Comparison of ENCODE assay signal across 9 mouse cellular contexts in the genomic region with DNA sequence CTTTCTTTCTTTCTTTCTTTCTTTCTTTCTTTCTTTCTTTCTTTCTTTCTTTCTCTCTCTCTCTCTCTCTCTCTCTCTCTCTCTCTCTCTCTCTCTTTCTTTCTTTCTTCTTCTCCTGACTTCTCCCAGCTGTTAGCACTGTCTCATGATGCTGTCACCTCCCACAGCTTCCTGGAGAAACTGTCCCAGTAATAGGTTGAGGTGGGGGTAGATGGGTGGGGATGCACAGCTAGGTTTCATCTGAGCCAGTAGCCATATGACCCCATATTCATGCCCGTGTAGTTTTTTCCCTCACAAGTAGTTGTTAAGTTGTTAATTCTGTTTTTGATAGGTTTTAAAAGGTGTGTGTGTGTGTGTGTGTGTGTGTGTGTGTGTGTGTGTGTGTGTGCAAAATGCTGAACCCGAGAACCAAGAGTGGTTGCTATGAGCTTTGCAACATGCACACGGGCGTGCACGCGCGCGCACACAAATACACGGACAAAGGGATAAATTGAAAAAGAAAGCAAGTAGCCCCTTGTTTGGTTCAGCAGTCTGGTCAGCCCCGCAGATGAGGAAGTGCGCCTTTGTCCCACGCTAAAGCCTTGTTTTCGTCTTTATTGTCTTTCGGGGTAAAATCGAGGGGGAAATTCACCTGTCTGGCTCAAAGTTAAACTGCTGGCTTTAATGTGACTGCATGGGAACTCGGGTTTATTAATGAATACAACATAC.
DNase-seq lines count a peak whose midpoint lies in the region; ATAC-seq lines count a peak whose summit lies in the region.
"Had no signal": no experiment of that assay in that cellular context is flagged by ENCODE, and none has a peak within 500 bp of the region (broad histone marks: within the 10 kb centered on the region; RNA-seq: fewer than 3 reads in every experiment).

No protein-coding gene starts in this region.

- peak overlapping the region; percentile 80 for H3K27ac ChIP-seq in embryonic facial prominence, embryonic 10.5 days (replicated peaks)
- H3K27ac ChIP-seq in hindbrain, embryonic 16.5 days (ENCODE audit: low read depth, low read length): peak overlapping the region; percentile 74

- no peaks in the 10 kb centered on the region for H3K36me3 ChIP-seq in erythroblast, embryonic 14.5 days (ENCODE audit: control insufficient read depth)
- no peaks in the 10 kb centered on the region for H3K36me3 ChIP-seq in embryonic facial prominence, embryonic 10.5 days (replicated peaks)
- no peaks in the 10 kb centered on the region for H3K36me3 ChIP-seq in hindbrain, embryonic 16.5 days (ENCODE audit: control insufficient read depth, insufficient read depth, low read length)
- H3K36me3 ChIP-seq: G1E had no signal

- peak overlapping the region; percentile 57 for H3K9ac ChIP-seq in hindbrain, embryonic 16.5 days (ENCODE audit: low read depth, low read length)

- no peaks in the 10 kb centered on the region for H3K27me3 ChIP-seq in erythroblast, embryonic 14.5 days (ENCODE audit: control insufficient read depth)
- peaks cover 44% of the 10 kb centered on the region for H3K27me3 ChIP-seq in embryonic facial prominence, embryonic 10.5 days (replicated peaks; ENCODE audit: low read depth, poor library complexity, severe bottlenecking)
- no peaks in the 10 kb centered on the region; the same call in 1 of the 2 replicates for H3K27me3 ChIP-seq in hindbrain, embryonic 16.5 days (replicated peaks; ENCODE audit: control insufficient read depth, insufficient read depth, low read length)

- no peaks in the 10 kb centered on the region for H3K4me1 ChIP-seq in erythroblast, embryonic 14.5 days (ENCODE audit: control insufficient read depth)
- peaks cover 40% of the 10 kb centered on the region for H3K4me1 ChIP-seq in embryonic facial prominence, embryonic 10.5 days
- H3K4me1 ChIP-seq in hindbrain, embryonic 16.5 days (ENCODE audit: control insufficient read depth, insufficient read depth, low read depth, low read length): peaks cover 6% of the 10 kb centered on the region

- peak; percentile 76 for DNase-seq in A20 (ENCODE audit: low read depth, low spot score)
- peak; percentile 53 for DNase-seq in embryonic facial prominence, embryonic 10.5 days (ENCODE audit: low spot score)
- DNase-seq in thymus, postnatal 36 days: no peak

- no peaks in the 10 kb centered on the region; the same call in 1 of the 2 replicates for H3K9me3 ChIP-seq in erythroblast, embryonic 14.5 days (ENCODE audit: control insufficient read depth, low read length)
- H3K9me3 ChIP-seq in embryonic facial prominence, embryonic 10.5 days: no peaks in the 10 kb centered on the region
- H3K9me3 ChIP-seq in hindbrain, embryonic 16.5 days (ENCODE audit: control insufficient read depth, low read length): no peaks in the 10 kb centered on the region

- peak overlapping the region; percentile 58 for H3K4me2 ChIP-seq in hindbrain, embryonic 16.5 days (ENCODE audit: low read length)

- no peak for ATAC-seq in erythroblast, adult 5-6 weeks (replicated peaks; ENCODE audit: low FRiP score, poor library complexity, severe bottlenecking)
- peak; percentile 81 for ATAC-seq in hindbrain, embryonic 16.5 days
- peak; percentile 79 for ATAC-seq in megakaryocyte, adult 5-6 weeks (ENCODE audit: poor library complexity, severe bottlenecking)
- ATAC-seq in monocyte, adult 5-6 weeks (replicated peaks; ENCODE audit: insufficient number of reproducible peaks, low FRiP score, low TSS enrichment, poor library complexity, severe bottlenecking): no peak

- peak overlapping the region; percentile 22 for H3K4me3 ChIP-seq in erythroblast, embryonic 14.5 days (replicated peaks)
- H3K4me3 ChIP-seq in embryonic facial prominence, embryonic 10.5 days: peak overlapping the region; percentile 50
- H3K4me3 ChIP-seq in hindbrain, embryonic 16.5 days (ENCODE audit: low read length): peak overlapping the region; percentile 31

- 6% methylated on average over 16 of the region's 16 CpGs for WGBS in embryonic facial prominence, embryonic 10.5 days
- 1% methylated on average over 16 of the region's 16 CpGs for WGBS in hindbrain, embryonic 16.5 days

Comparison
In these comparisons a context has a peak if more than half of its experiments do, and no peak if none do; other contexts are left out.
1. ATAC-seq: peak in hindbrain, embryonic 16.5 days (single experiment) and megakaryocyte, adult 5-6 weeks (single experiment); none in erythroblast, adult 5-6 weeks (single experiment) and monocyte, adult 5-6 weeks (single experiment).
2. DNase-seq: peak in A20 (single experiment) and embryonic facial prominence, embryonic 10.5 days (single experiment); none in thymus, postnatal 36 days (0 of 2).
3. Peak in every context shown above with its lines, with median percentiles within 50 percentile points of each other: H3K4me3 ChIP-seq.